Mouse (Mus musculus) kidney, adult 9 months (tissue): ENCODE data around the gene Lrpap1.

ENCODE experiments used
- DNase-seq: peaks from one replicate; pipeline ENCODE4 v3.0.0; 2022

Lrpap1 gene

DNA sequence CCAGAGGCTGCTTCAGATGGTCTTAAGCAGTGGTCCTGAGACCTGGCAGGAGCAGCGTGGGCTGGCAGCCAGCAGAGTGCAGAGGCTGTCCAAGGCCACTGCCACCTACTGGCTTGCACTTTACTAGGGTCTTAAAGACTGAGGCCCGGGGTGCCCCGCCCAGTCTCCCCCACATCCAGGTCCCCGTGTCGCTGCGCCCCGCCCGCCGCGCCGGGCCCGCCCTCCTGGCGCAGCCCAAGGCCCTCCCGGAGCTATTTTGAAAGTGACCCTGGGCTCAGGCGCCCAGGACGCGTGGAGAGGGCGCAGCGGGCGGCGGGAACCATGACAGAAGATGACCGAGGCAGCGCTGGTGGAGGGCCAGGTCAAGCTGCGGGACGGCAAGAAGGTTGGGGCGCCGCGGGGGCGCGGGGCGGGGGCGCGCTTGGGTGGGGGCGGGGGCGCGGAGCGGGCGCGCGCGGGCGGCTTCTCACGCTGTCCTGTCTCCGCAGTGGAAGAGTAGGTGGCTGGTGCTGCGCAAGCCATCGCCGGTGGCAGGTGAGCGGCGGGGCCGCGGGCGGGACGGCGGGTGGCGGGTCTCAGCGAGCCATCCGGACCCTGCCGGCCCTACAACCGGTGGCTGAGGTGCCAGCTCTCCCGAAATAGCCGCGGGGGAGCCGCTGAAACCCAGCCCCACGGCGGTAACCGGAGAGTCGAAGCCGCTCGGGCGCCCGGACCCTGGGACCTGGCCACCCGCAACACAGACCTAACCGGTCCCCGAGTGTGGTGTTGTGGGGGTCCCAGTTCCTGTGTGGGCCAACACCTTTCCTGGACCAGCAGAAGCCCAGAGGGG is 48.7 kb downstream of the Lrpap1 start, which contains the start of gene Dok7:
Gene Dok7, plus strand, starts transcription at position 163 of the 829 bp plus-strand sequence.
- peak; percentile 38 for DNase-seq

DNA sequence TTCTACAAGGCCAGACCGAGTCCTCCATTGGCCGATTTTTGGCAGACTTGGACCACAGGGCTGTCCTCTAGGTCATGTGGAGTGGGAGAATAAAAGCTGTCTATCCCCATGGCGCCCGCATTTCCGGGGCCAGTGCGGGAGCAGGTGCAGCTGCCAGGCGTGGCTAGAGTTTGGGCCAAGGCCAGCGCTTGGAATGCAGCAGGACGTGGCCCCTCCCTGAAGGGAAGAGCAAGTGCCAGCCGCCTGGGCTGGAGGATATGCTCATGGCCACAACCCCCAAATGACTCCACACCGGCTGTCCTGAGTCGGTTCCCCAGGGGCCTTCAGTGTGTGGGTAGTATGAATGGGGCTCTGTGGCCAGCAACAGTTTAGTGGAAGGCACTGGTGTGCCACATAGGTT is 50.5 kb downstream of the Lrpap1 start:
- no peak for DNase-seq

DNA sequence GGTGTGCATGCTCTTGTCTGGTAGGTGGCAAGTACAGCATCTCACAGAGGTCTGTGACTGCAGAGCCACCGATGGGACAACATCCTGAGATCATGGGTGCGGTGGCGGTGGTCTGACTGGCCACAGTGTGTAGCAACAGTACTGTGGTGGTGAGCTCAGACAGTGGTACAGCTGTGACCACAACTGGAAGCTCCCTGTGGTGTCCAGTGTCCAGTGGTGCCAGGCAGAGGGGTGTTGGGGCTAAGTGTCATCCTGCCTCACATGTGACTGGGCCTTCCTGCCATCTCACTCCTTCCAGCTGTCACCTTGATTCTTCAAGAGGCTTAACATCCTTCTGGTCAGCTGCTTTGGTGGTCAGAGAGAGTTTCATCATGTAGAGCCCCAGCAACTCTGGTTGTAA is 50.9 kb downstream of the Lrpap1 start:
- DNase-seq, result no peak

DNA sequence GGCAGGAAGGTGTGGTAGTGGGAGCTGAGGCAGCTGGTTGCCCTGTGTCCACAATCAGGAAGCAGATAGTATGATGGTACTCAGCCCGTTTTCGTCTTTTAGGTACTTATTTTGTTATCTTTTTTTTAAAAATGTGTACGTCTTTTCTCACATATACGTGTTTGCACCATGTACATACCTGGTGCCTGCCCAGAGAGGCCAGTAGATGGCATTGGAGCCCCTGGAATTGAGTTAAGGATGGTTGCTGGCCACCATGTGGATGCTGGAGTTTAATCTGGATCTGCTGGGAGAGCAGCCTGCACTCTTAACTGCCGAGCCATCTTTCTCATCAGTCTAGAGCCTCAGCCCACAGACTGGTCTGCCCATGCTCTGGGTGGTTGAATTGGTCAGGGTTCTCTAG is 55.0 kb downstream of the Lrpap1 start:
- no peak for DNase-seq

DNA sequence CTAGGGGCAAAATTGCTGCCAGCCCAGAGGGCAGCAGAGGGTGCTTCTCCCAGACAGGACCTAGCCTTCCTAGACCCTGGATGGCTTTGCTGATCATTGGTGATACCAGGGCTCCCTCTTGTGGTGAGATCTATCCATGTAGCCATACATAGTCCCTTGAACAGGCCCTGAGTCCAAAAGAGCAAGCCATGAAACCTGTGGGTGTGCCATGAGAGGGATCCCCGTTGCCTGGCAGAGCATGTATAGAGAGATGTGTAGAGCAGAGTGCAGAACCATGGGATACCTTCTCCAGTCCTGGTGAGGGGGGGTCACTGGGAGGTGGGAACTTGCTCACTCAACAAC is 62.5 kb downstream of the Lrpap1 start:
- DNase-seq, result peak; percentile 93

DNA sequence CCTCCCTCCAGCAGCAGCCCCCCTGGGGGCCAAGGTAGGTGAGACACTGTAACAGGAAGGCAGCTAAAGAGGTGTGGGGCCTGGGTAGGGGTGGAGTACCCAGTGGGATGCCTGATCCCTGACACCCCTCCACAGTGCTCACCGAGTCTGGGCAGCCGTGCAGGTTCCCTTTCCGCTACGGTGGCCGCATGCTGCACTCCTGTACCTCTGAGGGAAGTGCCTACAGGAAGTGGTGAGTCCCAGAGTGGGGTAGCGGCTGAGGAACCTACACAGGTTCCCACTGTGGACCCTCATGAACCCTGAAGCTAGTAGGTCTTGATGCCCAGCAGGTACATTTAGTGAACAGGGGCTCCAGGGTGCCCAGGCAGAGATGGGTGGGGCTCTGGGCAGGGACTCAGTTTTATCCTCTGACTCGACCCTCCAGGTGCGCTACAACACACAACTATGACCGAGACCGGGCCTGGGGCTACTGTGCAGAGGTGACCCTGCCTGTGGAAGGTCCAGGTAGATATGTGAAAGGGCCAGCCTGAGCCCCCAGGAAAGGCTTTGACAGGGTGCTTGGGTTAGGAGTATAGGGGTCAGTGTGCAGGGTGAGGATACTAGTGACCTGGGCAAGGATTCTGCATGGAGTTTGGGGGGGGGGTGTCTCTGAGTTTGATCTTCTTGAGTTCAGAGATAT is 63.0 kb downstream of the Lrpap1 start:
- DNase-seq, result no peak
